Mouse (Mus musculus) CD4-positive, CD25-positive, alpha-beta regulatory T cell, adult 2 months (primary cell): ENCODE measurements around the gene Rab22a.
A peak's percentile ranks its signal among the peaks of the same experiment; 100 is the strongest.

Experiments
- DNase-seq: peaks from one replicate; pipeline ENCODE4 v3.0.0-alpha.2; 2012; ENCODE audit warnings: low read depth, low spot score

Gene Rab22a

GRCm38 (mm10) chr2:173666876-173667275, 7.3 kb downstream of the Rab22a start:
- DNase-seq, result no peak

GRCm38 (mm10) chr2:173672328-173672896, 12.9 kb downstream of the Rab22a start:
- DNase-seq, result peak; percentile 27

GRCm38 (mm10) chr2:173673469-173673868, 13.9 kb downstream of the Rab22a start:
- DNase-seq, result no peak

GRCm38 (mm10) chr2:173678593-173678992, 19.0 kb downstream of the Rab22a start:
- no peak for DNase-seq

DNA sequence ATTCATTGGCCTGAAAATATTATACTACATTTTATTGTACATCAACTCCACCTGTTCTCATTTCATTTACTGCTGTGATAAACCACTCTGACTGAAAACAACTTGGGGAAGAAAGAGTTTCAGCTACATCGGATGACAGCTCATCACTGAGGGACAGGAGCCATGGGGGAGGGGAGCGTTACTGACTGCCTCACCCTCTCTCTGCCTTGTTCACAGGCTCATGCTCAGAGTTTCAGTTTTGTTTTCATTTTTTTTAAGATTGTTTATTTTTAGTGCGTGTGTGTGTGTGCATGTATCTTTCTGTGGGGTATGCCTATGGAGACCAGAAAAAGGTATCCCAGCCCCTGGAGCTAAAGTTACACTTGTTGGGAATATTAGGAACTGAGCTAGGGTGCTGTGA, 19.7 kb downstream of the Rab22a start:
- DNase-seq, result peak; percentile 82

DNA sequence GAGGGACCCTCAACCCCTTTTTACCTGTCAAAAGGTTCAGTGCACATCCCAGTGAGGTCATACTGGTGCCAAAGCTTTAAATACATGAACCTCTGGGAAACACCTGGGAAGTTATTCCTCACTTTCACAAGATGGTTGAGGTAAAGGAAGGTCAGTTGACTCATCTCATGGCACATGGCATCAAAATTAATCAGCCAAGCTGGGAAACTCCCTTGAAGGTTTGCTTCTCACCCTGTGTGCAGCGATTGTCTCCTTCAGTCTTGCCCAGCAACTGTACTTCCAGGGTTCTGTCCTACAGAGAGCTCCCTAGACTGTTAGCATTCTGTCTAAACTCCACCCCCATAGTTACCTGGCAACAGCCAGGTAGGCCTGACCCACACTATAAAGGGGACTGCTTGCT, 20.6 kb downstream of the Rab22a start:
- DNase-seq, result peak; percentile 21

DNA sequence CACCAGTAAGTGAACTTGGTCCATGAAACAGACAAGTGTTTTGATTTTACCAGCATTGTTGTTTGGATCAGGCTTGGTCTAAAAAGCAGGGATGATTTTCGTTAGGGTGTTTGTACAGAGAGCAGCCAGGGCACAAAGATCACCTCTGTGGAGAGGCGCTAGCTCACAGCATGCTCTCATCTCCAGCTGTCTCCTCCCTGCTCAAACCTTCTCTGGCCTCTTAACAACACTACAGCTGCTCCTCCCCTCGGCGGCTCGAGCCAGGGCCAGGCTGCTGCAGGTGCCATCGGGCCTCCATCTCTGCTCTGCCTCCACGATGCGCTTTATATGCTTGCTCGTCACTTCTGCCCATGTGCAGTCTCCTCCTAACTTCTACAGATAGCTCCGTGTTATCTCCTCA, 23.2 kb downstream of the Rab22a start:
- no peak for DNase-seq

DNA sequence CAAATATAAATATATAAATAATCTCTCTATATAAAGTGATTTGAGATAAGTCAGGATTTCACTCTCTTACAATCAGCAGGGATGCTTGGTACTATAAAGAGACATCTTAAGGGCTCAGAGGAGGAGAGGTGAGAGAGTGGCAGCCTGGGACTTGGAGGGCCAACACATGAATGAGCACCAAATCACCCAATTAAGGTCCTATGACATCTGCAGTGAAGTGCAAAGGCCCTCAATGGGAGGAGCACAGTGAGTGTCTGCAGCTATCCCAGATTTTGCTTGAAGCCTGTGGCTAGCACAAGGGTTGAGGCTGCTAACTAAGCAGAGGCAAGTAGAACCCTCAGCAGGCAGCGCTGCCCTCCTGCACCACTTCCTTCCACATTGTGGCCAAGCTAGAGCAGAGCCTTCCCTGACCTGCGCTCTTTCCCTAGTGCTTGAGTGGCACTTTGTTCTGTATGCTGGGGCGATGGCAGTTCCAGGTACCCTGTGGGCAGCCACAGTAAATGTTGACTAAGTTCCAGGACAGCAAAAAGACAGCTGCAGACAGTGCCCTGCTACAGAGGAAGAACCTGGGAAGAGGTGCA, 26.3 kb downstream of the Rab22a start:
- DNase-seq, result no peak

GRCm38 (mm10) chr2:173687363-173687762, 27.8 kb downstream of the Rab22a start:
- no peak for DNase-seq

DNA sequence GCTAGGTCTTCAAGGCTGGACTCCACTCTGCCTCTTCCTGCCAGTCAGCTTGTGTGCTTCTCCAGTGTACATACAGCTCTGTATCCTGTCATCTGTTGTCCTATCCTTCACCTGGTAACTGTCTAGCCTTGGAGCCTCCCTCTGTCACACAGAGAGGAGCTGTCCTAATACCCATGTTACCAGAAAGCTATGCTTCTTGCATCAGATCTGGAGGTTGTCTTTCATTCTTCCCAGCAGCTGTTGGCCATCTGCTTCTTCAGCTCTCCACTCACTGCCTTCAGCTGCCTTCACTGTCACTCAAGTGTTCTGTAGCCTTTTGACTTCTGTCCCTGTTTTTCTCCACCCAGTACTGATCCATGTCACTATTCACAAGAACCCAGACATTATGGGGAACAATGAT, 30.3 kb downstream of the Rab22a start:
- no peak for DNase-seq

GRCm38 (mm10) chr2:173691748-173692147, 32.2 kb downstream of the Rab22a start:
- DNase-seq, result no peak

- DNase-seq, result no peak
These were observed 33.1 kb downstream of the Rab22a start for GRCm38 (mm10) chr2:173692693-173693092.

- no peak for DNase-seq
These were observed 39.3 kb downstream of the Rab22a start for GRCm38 (mm10) chr2:173698850-173699249.

GRCm38 (mm10) chr2:173702096-173702866, 42.7 kb downstream of the Rab22a start:
- DNase-seq, result no peak

DNA sequence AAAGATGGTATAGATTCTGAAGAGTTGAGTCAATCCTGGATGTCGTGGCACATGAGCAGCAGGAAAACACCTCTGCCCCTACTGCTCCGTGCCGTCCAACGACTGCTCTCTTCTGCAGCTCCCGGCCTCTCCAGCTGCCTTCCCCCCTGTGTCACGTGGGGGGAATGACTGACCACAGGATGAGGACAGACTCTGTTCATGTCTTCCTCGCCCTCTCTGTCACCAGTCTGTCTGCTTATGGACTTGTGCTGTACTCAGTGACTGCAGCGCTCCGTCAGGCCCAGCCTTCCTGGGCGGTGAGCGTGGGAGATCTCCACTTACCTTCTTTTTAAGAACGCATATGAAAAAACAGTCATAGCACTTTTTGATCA, 43.3 kb downstream of the Rab22a start:
- no peak for DNase-seq

DNA sequence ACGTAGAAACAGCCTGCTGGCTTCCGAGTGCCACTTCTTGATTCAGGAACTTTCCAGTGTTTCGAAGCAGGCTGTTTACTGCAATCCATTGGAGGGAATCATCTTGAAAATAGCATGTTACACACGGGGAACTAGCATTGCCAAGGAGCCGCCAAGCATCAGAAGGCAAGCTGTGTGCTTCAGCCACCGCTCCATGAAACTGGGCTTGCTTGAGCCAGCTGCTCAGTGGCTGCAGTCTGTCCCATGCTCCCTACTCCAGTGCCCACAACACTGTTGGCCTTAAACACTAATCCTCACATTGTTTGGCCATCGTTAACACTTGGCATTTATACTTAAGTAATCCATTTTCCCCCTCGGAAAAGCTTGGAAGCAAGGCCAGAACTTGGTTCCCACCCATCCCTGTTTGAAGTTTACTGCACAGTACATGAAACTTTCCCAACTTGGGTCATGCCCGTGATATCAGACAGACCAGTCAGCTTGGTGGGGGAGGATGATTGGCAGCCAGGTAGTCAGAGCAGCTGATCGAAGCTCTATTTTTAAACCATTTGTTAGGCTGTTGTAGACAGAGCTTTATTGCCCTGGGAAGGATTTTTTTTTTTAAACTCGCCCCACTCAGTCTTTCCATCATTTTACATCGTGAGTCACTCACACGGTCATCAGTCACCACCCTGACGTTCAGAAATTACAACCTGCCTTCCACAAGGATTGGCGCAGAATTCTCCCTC, 46.4 kb downstream of the Rab22a start:
- DNase-seq, result no peak

GRCm38 (mm10) chr2:173707626-173708025, 48.1 kb downstream of the Rab22a start:
- peak; percentile 11 for DNase-seq

DNA sequence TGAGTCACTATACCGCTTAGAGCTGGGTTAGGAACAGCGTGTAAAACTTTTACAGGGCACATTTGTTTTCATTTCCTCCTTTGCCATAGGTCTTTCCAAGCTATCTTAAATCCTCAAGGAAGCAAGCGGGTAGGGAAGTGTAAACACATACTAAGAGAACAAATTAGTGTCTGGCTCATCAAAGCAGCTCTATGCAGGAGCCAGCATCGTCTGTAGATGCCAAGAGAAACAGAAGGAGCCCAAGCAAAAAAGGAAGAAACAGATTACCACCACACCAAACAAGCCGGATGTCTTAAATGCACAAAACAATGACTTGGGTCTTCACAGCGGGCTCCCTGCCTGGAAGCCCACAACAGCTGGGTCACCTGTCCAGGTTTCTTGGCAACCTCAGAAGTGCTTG, 50.6 kb downstream of the Rab22a start:
- DNase-seq, result no peak

DNA sequence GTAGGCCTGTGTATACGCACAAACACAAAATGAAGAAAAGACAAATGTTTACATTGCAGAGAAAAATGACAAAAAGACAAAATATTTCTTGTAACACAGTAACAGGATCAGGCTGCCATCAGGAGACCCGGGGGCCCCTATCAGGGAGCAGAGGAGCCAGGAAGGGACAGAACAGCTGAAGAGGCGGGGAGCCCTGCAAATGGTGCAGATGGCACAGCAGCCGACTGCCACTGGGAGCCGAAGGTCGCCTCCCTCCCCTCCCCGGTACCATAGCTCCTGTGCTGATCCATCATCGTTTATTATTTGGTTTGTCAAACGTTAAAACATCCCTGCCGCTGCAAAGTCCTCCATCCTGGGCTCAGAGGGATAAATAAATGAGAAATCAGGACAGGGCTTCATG, 53.1 kb downstream of the Rab22a start:
- DNase-seq, result no peak

GRCm38 (mm10) chr2:173713241-173713640, 53.7 kb downstream of the Rab22a start:
- DNase-seq, result no peak

DNA sequence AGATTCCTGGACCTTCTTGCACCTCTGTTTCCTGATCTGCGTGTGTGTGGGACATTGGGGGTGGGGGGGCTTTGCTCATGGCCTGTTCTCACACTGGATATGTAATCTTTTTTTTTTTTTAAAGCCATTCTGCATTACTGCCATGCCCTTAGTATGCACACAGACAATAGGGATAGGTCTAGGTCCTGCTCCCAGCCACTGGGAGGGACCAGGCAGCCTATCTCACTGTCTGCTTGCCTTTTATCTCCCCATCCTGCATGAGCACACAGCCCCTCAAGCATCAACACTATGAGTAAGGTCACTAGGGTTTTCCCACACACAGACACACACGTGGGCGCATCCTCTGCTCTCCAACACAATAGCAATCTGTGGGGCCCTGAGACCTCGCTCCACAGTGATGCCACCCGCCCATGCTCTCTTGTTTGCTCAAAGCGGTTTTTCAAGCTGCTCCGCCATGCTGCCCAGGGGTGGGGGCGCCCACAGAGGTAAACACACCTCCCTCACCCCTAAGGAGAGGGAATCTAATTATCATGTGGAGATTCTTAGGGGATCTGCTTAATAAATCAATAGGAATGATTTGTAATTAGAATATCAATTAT, 55.2 kb downstream of the Rab22a start:
- DNase-seq, result no peak

DNA sequence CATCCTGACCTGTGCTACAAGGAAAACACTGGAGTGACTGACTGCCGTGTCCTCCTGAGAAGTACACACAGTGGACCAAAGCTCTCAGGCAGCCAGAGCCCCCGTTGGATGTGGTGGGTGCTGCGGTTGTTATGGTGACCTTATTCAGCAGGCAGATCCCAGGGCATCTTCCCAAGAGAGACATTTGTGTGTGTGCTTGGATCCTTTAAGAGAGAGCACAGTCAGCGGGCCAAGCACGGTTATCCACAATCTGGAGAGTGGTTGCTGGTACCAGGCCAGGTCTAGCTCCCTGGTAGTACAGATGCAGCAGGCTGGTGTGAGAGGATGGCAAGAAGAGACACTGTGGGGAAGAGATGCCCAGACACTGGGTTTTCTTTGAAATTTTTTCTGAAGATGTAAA, 57.4 kb downstream of the Rab22a start:
- DNase-seq, result no peak
